9 mouse cellular contexts compared by ENCODE assay signal in genomic region chr14:121218620-121219019, GRCm38 (mm10).
DNase-seq lines count a peak whose midpoint lies in the region; ATAC-seq lines count a peak whose summit lies in the region.
"Had no signal": no experiment of that assay in that cellular context is flagged by ENCODE, and none has a peak within 500 bp of the region (broad histone marks: within the 10 kb centered on the region; RNA-seq: fewer than 3 reads in every experiment).

No protein-coding gene starts in this region.

- no peaks in the 10 kb centered on the region for H3K9me3 ChIP-seq in hindbrain, embryonic 14.5 days (ENCODE audit: control insufficient read depth, low read length)
- no peaks in the 10 kb centered on the region for H3K9me3 ChIP-seq in hindbrain, embryonic 11.5 days (ENCODE audit: control insufficient read depth, low read length)
- H3K9me3 ChIP-seq in forebrain, embryonic 16.5 days (ENCODE audit: control insufficient read depth, low read length), result no peaks in the 10 kb centered on the region
- H3K9me3 ChIP-seq: limb, embryonic 15.5 days; neural tube, embryonic 13.5 days had no signal

- H3K36me3 ChIP-seq in hindbrain, embryonic 14.5 days (replicated peaks; ENCODE audit: control insufficient read depth, insufficient read depth), result peaks cover 6% of the 10 kb centered on the region; the same call in 1 of the 2 replicates
- H3K36me3 ChIP-seq in hindbrain, embryonic 11.5 days (ENCODE audit: control insufficient read depth, insufficient read depth, low read length), result no peaks in the 10 kb centered on the region
- H3K36me3 ChIP-seq in forebrain, embryonic 16.5 days (ENCODE audit: control insufficient read depth, insufficient read depth), result peaks cover 5% of the 10 kb centered on the region

- no peak for ATAC-seq in hindbrain, embryonic 14.5 days (ENCODE audit: low FRiP score)
- no peak for ATAC-seq in hindbrain, embryonic 11.5 days (ENCODE audit: low FRiP score)
- ATAC-seq in forebrain, embryonic 16.5 days, result no peak

- H3K27ac ChIP-seq in hindbrain, embryonic 14.5 days, result peak overlapping the region; percentile 59; the same call in 1 of the 2 replicates
- no peak overlapping the region for H3K27ac ChIP-seq in hindbrain, embryonic 11.5 days (ENCODE audit: low read depth, low read length)
- peak overlapping the region; percentile 0; the same call in 1 of the 2 replicates for H3K27ac ChIP-seq in forebrain, embryonic 16.5 days (ENCODE audit: low read length)
- H3K27ac ChIP-seq: limb, embryonic 15.5 days had no signal

- no peak overlapping the region for H3K4me2 ChIP-seq in hindbrain, embryonic 14.5 days (replicated peaks)
- H3K4me2 ChIP-seq in hindbrain, embryonic 11.5 days (replicated peaks; ENCODE audit: low read depth, low read length), result no peak overlapping the region
- no peak overlapping the region for H3K4me2 ChIP-seq in forebrain, embryonic 16.5 days (ENCODE audit: low read length)
- H3K4me2 ChIP-seq: limb, embryonic 15.5 days; neural tube, embryonic 13.5 days had no signal

- peaks cover 9% of the 10 kb centered on the region; the same call in 1 of the 2 replicates for H3K4me1 ChIP-seq in hindbrain, embryonic 14.5 days (replicated peaks; ENCODE audit: control insufficient read depth, insufficient read depth, low read length)
- H3K4me1 ChIP-seq in hindbrain, embryonic 11.5 days (replicated peaks; ENCODE audit: control insufficient read depth, insufficient read depth, low read length), result no peaks in the 10 kb centered on the region
- 0 out of 2 replicates have a peak, but pooled peaks cover 7% of the 10 kb centered on the region for H3K4me1 ChIP-seq in forebrain, embryonic 16.5 days (replicated peaks; ENCODE audit: control insufficient read depth, insufficient read depth, low read length)

- H3K4me3 ChIP-seq in hindbrain, embryonic 14.5 days (replicated peaks; ENCODE audit: low read length), result no peak overlapping the region
- no peak overlapping the region for H3K4me3 ChIP-seq in hindbrain, embryonic 11.5 days (ENCODE audit: low read depth, low read length)
- no peak overlapping the region for H3K4me3 ChIP-seq in forebrain, embryonic 16.5 days (replicated peaks; ENCODE audit: low read length)
- H3K4me3 ChIP-seq: limb, embryonic 15.5 days; neural tube, embryonic 13.5 days had no signal

- no peak overlapping the region for H3K9ac ChIP-seq in hindbrain, embryonic 14.5 days
- H3K9ac ChIP-seq in hindbrain, embryonic 11.5 days (ENCODE audit: low read depth, low read length), result no peak overlapping the region
- no peak overlapping the region for H3K9ac ChIP-seq in forebrain, embryonic 16.5 days (replicated peaks; ENCODE audit: low read depth, low read length)
- H3K9ac ChIP-seq: limb, embryonic 15.5 days; neural tube, embryonic 13.5 days had no signal

- 82% methylated on average over 7 of the region's 7 CpGs for WGBS in hindbrain, embryonic 14.5 days
- 78% methylated on average over 7 of the region's 7 CpGs for WGBS in hindbrain, embryonic 11.5 days
- 77% methylated on average over 7 of the region's 7 CpGs for WGBS in forebrain, embryonic 16.5 days

- no peaks in the 10 kb centered on the region for H3K27me3 ChIP-seq in hindbrain, embryonic 14.5 days (ENCODE audit: control insufficient read depth, insufficient read depth, low read length)
- H3K27me3 ChIP-seq in hindbrain, embryonic 11.5 days (ENCODE audit: control insufficient read depth, insufficient read depth, low read length), result no peaks in the 10 kb centered on the region
- H3K27me3 ChIP-seq in forebrain, embryonic 16.5 days (replicated peaks; ENCODE audit: control insufficient read depth, insufficient read depth, low read length), result no peaks in the 10 kb centered on the region
- H3K27me3 ChIP-seq: limb, embryonic 15.5 days; neural tube, embryonic 13.5 days had no signal

- DNase-seq in hindbrain, embryonic 14.5 days (ENCODE audit: low spot score), result no peak
- no peak for DNase-seq in hindbrain, embryonic 11.5 days (ENCODE audit: low spot score)
- DNase-seq in retina, embryonic 14.5 days (ENCODE audit: low spot score), result peak; percentile 35
- DNase-seq in retina, postnatal 1 day, result no peak
- no peak for DNase-seq in urinary bladder, postnatal 25 days (ENCODE audit: low spot score)
- no peak for DNase-seq in ovary, postnatal 14 days (ENCODE audit: low spot score)
